Mouse (Mus musculus) c-Kit-negative CD71-positive TER-119-positive erythroid progenitor cells, embryonic 14.5 days (primary cell): ENCODE measurements around the gene Pdap1.
"Not testable (repeated sequence)": the region's sequence is repeated elsewhere in the genome, so short reads cannot be mapped to it uniquely, and the experiment has no call there.

ENCODE experiments used
- DNase-seq: peaks from one replicate; pipeline ENCODE4 v3.0.0-alpha.2; 2013; ENCODE audit warnings: low read depth, low spot score

Pdap1 gene

DNA sequence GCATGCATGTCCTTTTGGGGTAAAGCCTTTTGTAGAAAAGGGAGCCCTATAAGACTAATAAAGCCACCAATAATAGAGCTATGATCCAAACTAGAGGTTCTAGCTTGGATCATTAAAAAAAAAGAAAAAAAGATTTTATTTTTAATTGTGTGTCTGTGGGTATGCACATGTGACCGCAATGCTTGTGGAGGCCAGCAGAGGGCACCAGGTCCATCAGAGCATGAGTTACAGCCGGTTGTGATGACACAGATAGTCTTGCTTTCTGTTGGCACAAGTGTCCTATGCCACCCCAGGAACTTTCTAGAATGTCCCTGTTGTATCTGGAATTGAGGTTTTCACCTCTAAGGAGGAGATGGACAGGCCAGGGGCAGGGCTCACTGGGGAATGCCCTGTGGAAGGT, 20.7 kb downstream of the Pdap1 start:
- no peak for DNase-seq

DNA sequence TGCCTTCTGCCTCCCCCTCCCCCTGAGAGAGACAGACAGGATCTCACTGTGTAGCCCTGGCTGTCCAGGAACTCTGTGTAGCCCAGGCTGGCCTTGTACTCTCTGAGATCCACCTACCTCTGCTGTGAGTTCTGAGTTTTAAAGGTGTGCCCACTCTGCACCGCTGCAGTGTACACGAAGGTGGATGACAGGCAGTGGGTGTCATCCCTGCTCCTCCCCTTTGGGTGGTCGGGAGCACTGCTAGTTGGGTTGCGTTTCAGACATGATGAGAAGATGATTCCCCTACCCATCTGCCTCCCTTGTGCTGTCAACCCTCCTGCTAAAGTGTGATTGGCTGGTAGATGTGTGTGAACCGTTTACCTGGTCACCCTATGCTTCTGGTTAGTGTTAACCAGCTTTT, 21.6 kb downstream of the Pdap1 start:
- DNase-seq = no peak

DNA sequence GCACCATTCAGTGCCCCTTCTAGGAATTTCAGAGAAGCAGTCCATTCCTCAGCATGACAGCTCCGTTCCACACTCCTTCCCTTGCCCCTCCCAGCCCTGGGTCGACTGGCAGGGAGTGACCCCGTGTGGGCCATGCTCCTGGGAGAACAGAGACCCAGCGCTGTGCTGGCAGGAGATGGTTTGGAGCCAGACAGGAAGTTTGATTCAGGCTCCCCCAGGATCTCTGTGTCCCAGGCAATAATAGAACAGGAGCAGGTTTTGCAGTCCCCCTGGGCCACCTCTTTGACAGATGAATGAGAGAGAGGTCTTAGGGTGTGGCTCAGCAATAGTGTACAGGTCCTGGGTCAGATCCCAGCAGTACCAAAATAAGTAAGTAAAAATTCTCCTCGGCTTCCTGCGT, 22.0 kb downstream of the Pdap1 start:
- DNase-seq = no peak

DNA sequence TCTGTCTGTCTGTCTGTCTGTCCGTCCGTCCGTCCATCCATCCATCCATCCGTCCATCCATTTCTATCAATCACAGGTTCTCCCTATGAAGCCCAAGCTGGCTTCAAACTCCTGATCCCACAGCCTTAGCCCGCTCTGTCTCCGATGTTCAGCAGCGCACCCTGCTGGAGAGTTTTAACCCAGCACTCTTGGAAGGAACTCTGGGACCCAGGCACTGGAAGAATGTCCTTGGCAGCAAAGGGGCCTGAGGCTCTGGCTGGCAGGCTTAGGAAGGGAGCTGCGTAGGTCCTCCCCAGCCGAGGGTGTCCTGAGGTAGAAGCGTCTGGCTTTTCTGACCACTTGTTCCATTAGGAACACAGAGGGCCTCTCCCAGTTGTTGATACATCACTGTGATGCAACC, 23.1 kb downstream of the Pdap1 start:
- no peak for DNase-seq

DNA sequence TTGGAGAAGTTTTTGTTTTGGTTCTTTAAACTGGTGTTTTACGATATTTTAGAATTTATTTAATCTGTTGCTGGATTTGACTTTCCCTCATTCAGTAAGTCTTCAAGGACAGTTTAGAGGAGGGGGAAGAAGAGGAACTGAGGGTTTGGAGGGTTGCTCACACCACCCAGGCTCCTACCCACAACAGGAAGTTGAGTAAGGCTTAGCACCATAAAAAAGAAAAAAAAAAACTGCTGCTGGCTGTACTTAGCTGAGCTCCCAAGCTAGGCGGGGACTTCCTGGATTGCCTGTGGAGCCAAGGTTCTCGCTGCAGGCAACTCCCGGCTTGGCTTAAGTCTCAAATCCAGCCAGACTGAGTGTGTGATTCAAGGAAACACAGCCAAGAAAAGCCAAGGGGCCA, 23.7 kb downstream of the Pdap1 start:
- no peak for DNase-seq

DNA sequence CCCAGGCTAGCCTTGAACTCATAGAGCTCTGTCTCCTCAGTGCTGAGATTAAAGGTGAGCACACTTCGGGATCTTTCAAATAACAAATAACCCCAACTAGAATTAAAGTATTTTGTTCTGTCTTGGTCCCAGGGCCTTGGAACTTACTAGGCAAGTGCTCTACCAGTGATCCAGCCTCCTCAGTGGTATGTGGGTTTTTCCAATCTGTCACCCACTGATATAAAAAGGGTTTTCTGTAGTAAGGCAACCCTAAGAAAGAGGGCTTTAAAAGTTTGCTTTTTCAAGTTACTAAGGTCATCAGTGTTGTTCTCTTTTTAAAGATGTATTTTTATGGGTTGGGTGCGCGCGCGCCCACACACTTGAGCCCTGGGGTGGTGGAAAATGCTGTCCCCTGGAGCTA, 24.3 kb downstream of the Pdap1 start:
- DNase-seq = no peak

DNA sequence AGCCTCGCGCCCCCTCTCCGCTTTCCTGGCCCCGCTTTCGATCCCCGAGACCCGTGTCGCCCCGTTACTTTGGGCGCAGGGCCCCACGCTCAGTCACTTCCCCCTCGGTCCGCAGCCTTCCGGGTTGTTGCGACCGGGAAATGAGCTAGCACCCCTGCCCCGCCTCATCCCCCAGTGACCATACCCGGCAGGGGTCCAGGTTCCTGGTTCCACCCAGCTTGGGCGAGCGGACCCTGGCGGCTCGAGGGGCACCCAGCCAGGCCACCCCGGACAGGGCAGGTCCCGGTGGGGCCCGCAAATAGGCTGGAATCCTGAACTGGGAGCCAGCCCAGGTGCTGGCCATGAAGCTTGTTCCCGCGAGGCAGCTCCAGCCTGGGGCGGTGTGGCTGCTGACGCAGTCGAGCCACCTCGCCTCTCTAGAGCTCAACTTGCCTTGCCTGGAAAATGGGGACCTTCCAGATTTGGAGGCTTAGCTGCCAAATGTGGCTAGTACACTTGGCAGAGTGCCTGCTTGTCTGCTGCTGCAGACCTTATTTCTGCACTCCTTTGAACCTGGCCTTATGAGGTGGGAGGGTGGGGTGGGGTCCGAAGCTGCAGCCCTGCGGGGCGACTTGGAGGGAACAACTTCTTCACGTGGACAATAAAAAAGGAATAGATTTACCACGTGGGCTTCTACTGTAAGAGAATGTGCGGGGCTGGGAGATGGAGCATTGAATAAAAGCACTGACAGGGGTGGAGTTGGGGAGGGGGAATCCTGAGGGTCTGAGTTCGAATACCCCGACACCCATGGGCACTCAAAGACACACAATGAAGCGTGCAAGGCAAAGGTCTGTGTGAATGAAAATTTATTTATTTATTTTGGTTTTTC, 25.2 kb downstream of the Pdap1 start:
- no peak for DNase-seq

DNA sequence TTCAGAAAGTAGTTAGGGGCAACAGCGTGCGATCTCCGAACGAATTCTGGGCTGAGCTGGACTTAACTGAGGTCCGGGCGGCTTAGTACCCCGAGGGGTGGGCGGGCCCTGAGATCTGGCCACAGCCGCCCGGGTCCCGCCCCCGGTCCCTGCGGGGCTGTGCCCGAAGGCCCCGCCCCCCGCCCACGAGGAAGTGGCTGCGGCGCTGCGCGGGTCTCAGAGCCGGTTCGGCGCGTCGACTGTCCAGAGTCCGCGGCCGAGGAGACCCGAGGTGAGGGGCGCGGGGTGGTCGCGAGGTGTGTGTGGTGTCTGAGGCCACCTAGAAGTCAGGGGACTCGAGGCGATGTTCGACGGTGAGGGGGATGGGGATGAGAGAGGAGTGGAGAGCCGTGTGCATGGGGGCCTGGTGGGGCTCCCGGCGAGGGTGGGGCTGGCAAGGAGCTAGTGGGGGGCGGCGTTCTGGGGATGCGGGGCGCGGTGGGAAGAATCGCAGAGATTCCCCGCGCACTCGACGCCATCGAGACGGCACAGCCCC, 25.9 kb downstream of the Pdap1 start, which contains the start of gene Arpc1b:
Arpc1b (plus strand) TSS at position 145 of the 535 bp plus-strand sequence.
- DNase-seq = no peak

DNA sequence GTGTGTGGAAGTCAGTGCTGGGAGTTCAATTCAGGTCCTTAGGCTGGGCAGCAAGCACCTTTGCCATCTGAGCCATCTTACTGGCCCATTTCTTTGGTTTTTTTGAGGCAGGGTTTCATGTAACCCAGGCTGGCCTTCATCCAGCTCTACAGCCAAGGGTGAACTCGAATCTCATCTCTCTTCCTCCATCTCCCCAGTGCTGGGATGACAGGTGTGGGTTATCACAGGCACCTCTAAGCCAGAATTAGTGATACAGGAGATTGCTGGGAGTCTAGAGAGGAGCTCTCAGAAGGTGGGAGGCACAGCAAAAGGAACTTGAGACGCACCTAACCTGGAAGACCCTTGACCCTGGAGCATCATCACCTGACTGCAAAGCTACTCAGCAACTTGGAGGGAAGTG, 26.6 kb downstream of the Pdap1 start:
- DNase-seq = no peak

DNA sequence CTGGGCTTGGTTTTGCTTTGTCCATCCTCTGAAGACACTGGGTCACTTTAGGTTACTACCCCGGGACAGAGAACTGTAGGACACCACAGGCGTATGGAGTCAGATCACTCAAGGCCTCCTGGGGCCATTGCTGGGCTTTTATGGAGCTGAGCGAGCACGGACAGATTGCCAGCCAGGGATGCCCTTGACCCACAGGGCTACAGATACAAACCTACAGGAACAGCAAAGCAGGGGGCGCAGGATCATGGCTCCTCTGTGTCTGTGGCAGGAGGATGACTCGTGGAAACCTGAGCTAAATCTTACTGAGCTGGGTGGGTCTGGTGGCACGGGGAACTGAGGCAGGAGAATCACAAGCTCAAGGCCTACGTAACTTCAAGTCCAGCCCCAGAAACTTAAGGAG, 27.5 kb downstream of the Pdap1 start:
- no peak for DNase-seq

DNA sequence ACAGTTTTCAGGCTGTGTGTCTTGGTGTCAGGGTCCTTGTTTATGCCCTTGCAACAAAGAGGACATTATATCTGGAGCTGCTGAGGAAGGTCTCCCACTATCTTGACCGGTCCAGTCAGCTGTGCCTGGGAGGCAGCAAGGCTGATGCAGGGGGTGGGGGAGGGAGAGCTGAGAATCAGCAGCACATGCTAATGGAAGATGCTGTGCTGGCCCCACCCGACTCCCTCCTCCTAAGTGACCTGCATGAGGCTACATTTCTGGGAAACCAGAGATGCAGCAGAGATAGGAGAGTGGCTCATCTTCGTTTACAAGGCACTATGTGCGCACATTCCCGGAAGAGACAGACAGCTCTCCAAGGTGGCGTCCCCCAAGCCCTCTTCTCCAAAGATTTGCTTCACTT, 29.6 kb downstream of the Pdap1 start:
- DNase-seq = no peak

DNA sequence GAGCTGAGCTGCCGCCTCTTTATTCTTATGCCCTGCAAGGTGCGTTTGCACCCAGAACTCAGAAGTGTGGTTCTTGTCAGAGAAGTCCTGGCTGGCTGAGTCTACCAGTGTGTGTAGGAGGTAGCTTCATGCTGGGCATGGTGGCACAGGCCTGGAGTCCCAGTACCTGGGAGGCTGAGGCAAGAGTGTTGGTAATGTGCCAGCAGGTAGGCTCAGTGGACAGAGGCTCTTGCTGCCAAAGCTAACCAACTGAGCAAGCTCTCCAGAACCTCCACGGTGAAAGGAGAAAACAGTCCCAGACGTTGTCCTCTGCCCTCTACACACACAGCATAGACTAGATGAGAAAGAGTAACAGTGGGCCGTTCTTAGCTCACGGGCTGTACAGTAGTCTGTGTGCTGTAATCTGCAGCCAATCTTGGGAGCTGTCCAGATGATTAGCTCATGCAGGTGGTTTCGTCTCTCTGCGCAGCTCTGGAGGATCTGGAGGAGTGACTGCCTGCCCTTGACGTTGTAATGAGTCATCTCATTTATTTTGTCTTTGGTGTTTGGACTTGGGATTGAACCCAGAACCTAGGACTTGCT, 34.3 kb downstream of the Pdap1 start:
- DNase-seq = no peak

DNA sequence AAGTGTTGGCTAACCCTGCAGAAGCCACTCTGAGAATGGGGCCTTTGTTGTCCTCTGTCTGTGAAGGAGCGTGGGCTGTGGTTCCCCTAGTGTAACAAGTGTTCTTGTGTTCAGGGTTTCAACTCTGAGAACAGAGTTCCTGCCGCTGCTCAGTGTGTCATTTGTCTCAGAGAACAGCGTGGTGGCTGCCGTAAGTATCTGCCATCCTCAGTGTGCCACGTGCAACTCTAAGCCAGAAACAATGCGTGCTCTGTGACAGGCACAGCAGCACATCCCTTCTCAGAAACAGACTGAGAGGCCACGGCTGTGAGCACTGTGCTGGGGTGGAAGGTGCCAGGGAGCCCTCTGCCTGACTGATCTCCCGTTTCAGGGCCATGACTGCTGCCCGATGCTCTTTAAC, 35.7 kb downstream of the Pdap1 start:
- DNase-seq = no peak

DNA sequence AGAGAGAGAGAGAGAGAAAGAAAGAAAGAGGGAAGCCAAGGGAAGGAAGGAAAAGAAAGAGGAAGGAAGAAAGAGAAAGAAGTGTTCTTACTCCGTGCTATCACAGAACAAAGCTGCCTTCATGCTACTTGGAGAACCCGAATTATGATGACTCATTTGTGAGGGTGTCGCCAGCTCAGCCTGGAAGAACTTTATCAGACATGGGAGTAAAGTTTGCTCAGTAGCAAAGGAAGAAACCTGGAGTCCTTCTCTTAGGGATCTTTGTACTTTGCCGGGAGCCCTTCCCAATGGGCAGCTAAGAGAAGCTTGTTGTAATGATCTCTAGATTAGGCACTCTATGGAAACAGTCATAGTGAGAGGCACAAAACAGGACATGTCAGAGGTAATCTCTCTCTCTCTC, 37.3 kb downstream of the Pdap1 start:
- no peak for DNase-seq

DNA sequence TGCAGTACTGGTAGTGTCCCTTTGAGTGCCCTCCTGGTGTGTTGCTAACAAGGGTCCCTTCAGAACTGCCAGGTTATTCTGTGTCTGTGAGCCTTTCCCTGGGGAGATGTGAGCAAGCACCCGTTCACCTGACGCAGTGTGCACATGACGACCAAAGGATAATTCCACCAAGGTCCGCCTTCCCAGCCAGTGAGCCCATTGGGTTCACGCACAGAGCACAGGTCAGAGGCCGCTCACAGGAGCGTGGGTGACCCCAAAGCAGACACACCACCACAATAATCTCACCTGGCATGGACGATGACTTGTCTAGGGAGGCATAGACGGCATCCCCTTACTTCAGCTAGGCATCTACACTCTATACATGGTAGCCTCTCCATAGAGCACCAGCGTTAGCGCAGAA, 38.6 kb downstream of the Pdap1 start:
- DNase-seq = not testable (repeated sequence)

DNA sequence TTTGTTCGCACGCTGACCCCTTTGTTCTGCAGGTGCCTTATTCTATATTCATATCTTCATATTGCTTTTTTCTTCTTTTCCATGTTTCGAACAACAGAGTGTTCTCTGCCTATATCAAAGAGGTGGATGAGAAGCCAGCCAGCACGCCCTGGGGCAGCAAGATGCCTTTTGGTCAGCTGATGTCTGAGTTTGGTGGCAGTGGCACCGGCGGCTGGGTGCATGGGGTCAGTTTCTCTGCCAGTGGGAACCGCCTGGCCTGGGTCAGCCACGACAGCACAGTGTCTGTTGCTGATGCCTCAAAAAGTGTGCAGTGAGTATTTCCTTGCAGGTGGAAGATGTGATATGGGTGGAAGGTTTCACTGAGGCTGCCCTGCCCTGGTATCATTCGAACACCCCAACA, 39.1 kb downstream of the Pdap1 start:
- DNase-seq = no peak

DNA sequence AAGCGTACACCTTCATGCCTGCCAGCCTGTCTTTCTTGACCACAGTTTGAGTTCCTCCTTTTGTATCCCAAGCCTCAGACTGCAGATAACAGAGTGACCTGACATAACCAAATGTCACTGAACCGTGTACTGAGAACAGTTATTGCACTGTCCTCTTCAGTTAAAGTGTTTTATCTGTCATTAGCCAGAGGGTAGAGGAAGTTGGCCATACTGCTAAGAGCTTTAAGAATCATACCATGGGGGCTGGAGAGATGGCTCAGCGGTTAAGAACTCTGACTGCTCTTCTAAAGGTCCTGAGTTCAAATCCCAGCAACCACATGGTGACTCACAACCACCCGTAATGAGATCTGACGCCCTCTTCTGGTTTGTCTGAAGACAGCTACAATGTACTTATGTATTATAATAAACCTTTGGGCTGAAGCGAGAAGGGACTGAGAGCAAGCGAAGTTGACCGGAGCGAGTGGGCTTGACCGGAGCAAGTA, 41.7 kb downstream of the Pdap1 start:
- DNase-seq = no peak

DNA sequence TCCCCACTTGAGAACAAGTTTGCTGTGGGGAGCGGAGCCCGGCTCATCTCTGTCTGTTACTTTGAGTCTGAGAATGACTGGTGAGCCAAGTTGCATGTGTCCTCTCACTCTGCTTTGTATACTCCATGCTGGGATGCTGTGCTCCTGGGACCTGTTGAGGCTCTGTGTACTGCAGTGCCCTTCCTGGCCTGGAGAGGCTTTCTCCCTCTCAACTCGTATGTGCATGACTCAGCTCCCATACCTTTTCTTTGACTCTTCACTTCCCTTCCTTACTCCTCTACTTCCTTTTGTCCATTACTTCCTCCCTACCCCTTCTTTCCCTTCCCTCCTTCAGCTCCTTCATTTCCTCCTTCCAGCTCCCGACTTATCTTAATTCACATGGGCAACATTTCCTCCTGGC, 43.8 kb downstream of the Pdap1 start:
- no peak for DNase-seq

DNA sequence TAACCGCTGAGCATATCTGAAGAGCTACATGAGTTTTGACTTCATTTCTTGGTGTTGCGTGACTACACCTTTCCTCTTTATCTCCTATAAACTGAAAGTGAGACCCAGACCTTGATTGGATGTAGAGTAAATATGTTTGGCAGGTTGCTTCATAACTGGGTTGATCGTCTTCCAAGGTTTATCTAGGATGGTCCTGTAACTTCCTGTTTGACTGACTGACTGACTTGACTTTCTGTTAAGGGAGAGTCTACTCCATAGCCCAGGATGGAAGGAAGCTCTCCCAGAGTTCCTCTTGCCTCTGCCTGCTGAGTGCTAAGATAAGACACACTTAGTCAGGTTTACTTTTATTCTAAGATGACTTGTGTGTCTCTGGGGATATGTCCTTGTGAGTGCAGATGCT, 50.2 kb downstream of the Pdap1 start:
- DNase-seq = no peak

DNA sequence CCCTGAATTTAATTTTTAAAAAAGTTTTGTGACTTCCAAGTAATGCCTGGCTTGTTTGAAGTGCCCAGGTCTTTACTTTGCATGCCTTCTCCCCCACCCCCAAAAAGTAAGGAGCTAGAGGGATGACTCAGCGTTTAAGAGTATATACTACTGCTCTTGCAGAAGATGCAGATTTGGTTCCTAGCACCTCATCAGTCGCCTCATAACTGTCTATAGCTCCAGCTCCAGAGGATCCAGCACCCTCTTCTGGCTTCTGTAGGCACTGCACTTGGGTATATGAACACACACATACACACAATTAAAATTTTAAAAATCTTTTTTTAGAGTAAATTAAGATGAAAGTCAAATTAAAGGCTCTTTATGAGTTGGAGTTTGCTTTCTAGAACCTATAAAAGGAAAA, 51.9 kb downstream of the Pdap1 start:
- DNase-seq = no peak

DNA sequence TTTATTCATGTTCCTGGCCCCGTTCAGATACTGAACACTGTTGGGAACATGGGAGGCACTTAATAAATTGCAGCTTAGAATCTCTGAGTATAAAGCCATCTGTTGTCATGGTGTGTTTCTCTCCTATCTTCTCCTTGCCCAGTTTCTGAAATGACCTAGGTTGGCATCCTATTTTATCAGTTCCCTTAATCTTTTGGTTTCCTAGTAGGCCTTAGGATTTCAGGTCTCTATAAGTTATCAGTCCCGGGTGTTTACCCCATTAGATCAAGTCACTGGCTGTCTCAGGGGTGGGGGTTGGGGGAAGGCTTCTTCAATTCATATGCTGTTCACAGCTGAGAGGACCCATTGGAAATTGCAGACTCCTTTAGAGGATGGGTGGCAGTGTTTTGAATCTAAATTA, 55.2 kb downstream of the Pdap1 start:
- DNase-seq = no peak

DNA sequence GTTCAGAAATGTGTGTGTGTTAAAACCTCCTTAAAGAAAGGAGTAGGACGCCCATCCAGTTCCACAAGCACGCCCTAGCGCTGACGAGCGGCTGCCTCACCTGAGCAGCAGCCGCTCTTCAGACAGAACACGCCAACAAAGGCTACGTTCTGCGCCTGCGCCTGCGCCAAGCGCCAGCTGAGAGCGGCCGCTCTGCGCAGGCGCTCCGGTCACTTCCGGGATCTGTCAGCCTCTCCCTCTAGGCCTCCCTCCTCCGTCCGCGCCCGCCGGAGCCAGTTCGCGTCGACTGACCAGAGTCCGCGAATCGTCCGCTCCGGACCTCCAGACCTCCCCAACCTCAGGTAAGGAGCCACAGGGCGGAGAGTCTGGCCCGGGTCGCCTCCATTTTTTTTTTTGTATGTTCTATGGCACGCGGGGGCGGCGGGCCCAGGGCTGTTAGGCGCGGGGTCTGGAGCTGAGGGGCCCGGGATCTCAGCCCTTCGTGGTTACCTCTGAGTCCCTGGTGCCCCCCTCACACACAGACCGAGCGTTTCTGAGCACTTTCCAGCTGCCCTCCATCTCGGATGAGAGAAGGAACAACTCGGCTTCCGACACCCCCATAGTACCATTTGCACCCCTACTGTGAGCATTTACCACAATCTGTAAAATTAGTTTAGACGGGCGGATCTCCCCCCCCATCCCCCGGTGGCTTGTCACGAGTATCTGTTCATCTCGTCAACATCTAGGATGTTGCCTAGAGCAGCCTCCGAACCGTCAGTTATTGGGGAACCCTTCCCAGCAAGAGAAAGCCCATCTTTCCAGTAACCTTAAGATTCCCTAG, 56.2 kb downstream of the Pdap1 start, which contains the start of the genes Arpc1a and Kpna7:
Arpc1a (plus strand) TSS at position 199 of the 820 bp plus-strand sequence.
Kpna7 (minus strand) TSS at position 399 of the 820 bp plus-strand sequence.
- DNase-seq = peak; percentile 84
